16 mouse cellular contexts compared by ENCODE assay signal in the genomic region with DNA sequence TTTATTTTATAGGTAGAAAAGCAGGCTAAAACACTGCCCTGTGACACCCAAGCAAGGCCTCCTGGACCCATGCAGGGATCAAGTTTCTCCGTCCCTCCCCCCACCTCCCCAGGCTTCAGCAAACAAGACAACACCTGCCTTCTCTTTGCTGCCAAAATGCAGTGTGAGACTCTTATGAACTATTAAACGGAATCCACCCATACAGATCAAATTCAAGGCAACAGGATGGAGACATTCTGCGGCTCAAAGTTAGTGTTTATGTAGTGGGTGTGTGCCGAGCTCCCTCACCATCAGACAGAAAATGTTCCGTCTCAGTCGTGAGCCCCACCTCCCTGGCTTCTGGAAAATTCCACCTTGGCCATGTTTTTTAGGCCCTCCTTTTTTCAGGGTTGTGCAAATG. TPM values are rescaled to one million over a fixed set of nuclear protein-coding genes. Genes with fewer than 3 reads are reported as not detected.
A peak's percentile ranks its signal among the peaks of the same experiment; 100 is the strongest.
DNase-seq lines count a peak whose midpoint lies in the region; ATAC-seq and TF ChIP-seq lines count a peak whose summit lies in the region.
"Had no signal": no experiment of that assay in that cellular context is flagged by ENCODE, and none has a peak within 500 bp of the region (broad histone marks: within the 10 kb centered on the region; RNA-seq: fewer than 3 reads in every experiment).

No protein-coding gene starts in this region.

- no peak overlapping the region for H3K4me2 ChIP-seq in embryonic facial prominence, embryonic 12.5 days (replicated peaks)
- H3K4me2 ChIP-seq in midbrain, embryonic 16.5 days (ENCODE audit: low read length) = no peak overlapping the region
- H3K4me2 ChIP-seq: hindbrain, embryonic 13.5 days; midbrain, embryonic 15.5 days had no signal

- H3K36me3 ChIP-seq in kidney, adult 2 months (ENCODE audit: control insufficient read depth, insufficient read depth, low read length) = no peaks in the 10 kb centered on the region
- no peaks in the 10 kb centered on the region for H3K36me3 ChIP-seq in embryonic facial prominence, embryonic 12.5 days
- no peaks in the 10 kb centered on the region for H3K36me3 ChIP-seq in midbrain, embryonic 16.5 days (ENCODE audit: control insufficient read depth, insufficient read depth, low read length)
- H3K36me3 ChIP-seq: heart, embryonic 10.5 days; hindbrain, embryonic 13.5 days; midbrain, embryonic 15.5 days had no signal

- 46% methylated on average over 6 of the region's 6 CpGs for WGBS in kidney, adult 2 months
- WGBS in embryonic facial prominence, embryonic 12.5 days = 28% methylated on average over 6 of the region's 6 CpGs
- WGBS in large intestine, adult 2 months = 17% methylated on average over 6 of the region's 6 CpGs
- 65% methylated on average over 6 of the region's 6 CpGs for WGBS in midbrain, embryonic 16.5 days

- no peak overlapping the region for H3K9ac ChIP-seq in embryonic facial prominence, embryonic 12.5 days
- no peak overlapping the region for H3K9ac ChIP-seq in midbrain, embryonic 16.5 days (ENCODE audit: low read depth, low read length)
- H3K9ac ChIP-seq: hindbrain, embryonic 13.5 days; midbrain, embryonic 15.5 days had no signal

- DNase-seq in kidney, adult 2 months = no peak
- no peak for DNase-seq in kidney, postnatal 10 days
- DNase-seq in large intestine, adult 2 months (ENCODE audit: low read depth, low spot score) = peak; percentile 74
- peak; percentile 61 for DNase-seq in lung, postnatal 25 days (ENCODE audit: low spot score)
- DNase-seq in layer of hippocampus, postnatal 10 days (ENCODE audit: low spot score in 2 of 2) = no peak
- DNase-seq in heart, adult 8-10 months (ENCODE audit: low spot score) = no peak
- DNase-seq: cerebellum, adult 9-10 months had no signal

- H3K27me3 ChIP-seq in kidney, adult 2 months (replicated peaks; ENCODE audit: control insufficient read depth, insufficient read depth, low read length) = no peaks in the 10 kb centered on the region
- H3K27me3 ChIP-seq in embryonic facial prominence, embryonic 12.5 days = no peaks in the 10 kb centered on the region
- no peaks in the 10 kb centered on the region for H3K27me3 ChIP-seq in midbrain, embryonic 16.5 days (ENCODE audit: control insufficient read depth, insufficient read depth, low read depth, low read length)
- H3K27me3 ChIP-seq: midbrain, embryonic 15.5 days had no signal

- peak overlapping the region; percentile 69 for H3K27ac ChIP-seq in kidney, adult 2 months (ENCODE audit: insufficient read depth, low read depth, low read length)
- no peak overlapping the region for H3K27ac ChIP-seq in embryonic facial prominence, embryonic 12.5 days
- H3K27ac ChIP-seq in midbrain, embryonic 16.5 days (ENCODE audit: low read length) = no peak overlapping the region
- H3K27ac ChIP-seq: heart, embryonic 10.5 days; hindbrain, embryonic 13.5 days; midbrain, embryonic 15.5 days had no signal

- H3K4me1 ChIP-seq in kidney, adult 2 months (ENCODE audit: control insufficient read depth, insufficient read depth, low read length) = peaks cover 5% of the 10 kb centered on the region; the same call in 1 of the 2 replicates
- peaks cover 12% of the 10 kb centered on the region for H3K4me1 ChIP-seq in embryonic facial prominence, embryonic 12.5 days
- H3K4me1 ChIP-seq in midbrain, embryonic 16.5 days (ENCODE audit: control insufficient read depth, insufficient read depth, low read length) = no peaks in the 10 kb centered on the region
- H3K4me1 ChIP-seq: midbrain, embryonic 15.5 days had no signal

- no peak for TF ChIP-seq POLR2A in kidney, adult 2 months (IDR thresholded peaks at IDR 0.05; ENCODE audit: low read depth, low read length)

- H3K4me3 ChIP-seq in kidney, adult 2 months (ENCODE audit: insufficient read depth, low read depth, low read length) = no peak overlapping the region
- H3K4me3 ChIP-seq in embryonic facial prominence, embryonic 12.5 days = no peak overlapping the region
- no peak overlapping the region for H3K4me3 ChIP-seq in midbrain, embryonic 16.5 days (ENCODE audit: low read depth, low read length)
- H3K4me3 ChIP-seq: heart, embryonic 10.5 days; hindbrain, embryonic 13.5 days; midbrain, embryonic 15.5 days had no signal

- TF ChIP-seq CTCF in kidney, adult 2 months (conservative IDR thresholded peaks at IDR 0.05; ENCODE audit: insufficient read depth, insufficient read length, low read depth, low read length) = no peak

- no peaks in the 10 kb centered on the region for H3K9me3 ChIP-seq in embryonic facial prominence, embryonic 12.5 days
- H3K9me3 ChIP-seq in midbrain, embryonic 16.5 days (replicated peaks; ENCODE audit: control insufficient read depth, low read length, poor library complexity, severe bottlenecking) = no peaks in the 10 kb centered on the region
- H3K9me3 ChIP-seq: heart, embryonic 10.5 days; hindbrain, embryonic 13.5 days; midbrain, embryonic 15.5 days had no signal

- 0 out of 2 replicates have a peak, but pooled peaks have one; percentile 15 for ATAC-seq in embryonic facial prominence, embryonic 12.5 days (ENCODE audit: insufficient number of reproducible peaks, insufficient read depth, low FRiP score, low TSS enrichment)
- no peak for ATAC-seq in midbrain, embryonic 16.5 days
- ATAC-seq: midbrain, embryonic 15.5 days had no signal

RNA-seq across cellular contexts. Expression of a gene that starts 24.9 kb away (rescaled TPM):
- 126 and 171 TPM in 2 replicates for polyA plus RNA-seq in kidney, adult 2 months (2012; rRNA removed)
- not detected in 2 replicates for polyA plus RNA-seq in embryonic facial prominence, embryonic 12.5 days (2016; fragmentation: Nextera tagmentation; extraction: Ambion mirVana)
- polyA plus RNA-seq in large intestine, adult 2 months (2012; rRNA removed) = 219 and 382 TPM in 2 replicates
- not detected in 2 replicates for polyA plus RNA-seq in midbrain, embryonic 16.5 days (2015; fragmentation: Nextera tagmentation; extraction: Ambion mirVana)
- not detected for total RNA-seq in layer of hippocampus, postnatal 10 days (2021)
- under 1 TPM in 1 of 4 experiments, not detected in 3; 0.23 TPM for total RNA-seq in heart, adult 8-10 months (2022)
- total RNA-seq: CH12.LX; layer of hippocampus, postnatal 25 days; neutrophil, adult 5-6 weeks had no signal
- polyA plus RNA-seq: embryonic facial prominence, embryonic 11.5 days; hindbrain, embryonic 13.5 days had no signal

RNA-seq across cellular contexts. Expression of a gene that starts 28.2 kb away (rescaled TPM):
- polyA plus RNA-seq in kidney, adult 2 months (2012; rRNA removed) = 8.3 and 8.4 TPM in 2 replicates
- 4.0 and 4.6 TPM in 2 replicates for polyA plus RNA-seq in embryonic facial prominence, embryonic 12.5 days (2016; fragmentation: Nextera tagmentation; extraction: Ambion mirVana)
- 5.5 and 10.8 TPM in 2 replicates for polyA plus RNA-seq in large intestine, adult 2 months (2012; rRNA removed)
- 2.3 and 2.4 TPM in 2 replicates for polyA plus RNA-seq in midbrain, embryonic 16.5 days (2015; fragmentation: Nextera tagmentation; extraction: Ambion mirVana)
- 10 to 100 TPM; 12.3 to 13.1 TPM for total RNA-seq in layer of hippocampus, postnatal 10 days (2021)
- 10 to 100 TPM in 1 of 4 experiments, 1 to 10 TPM in 3; 9.6 to 14.6 (median 9.9) TPM for total RNA-seq in heart, adult 8-10 months (2022)

RNA-seq across cellular contexts. Expression of a gene that starts 30.7 kb away (rescaled TPM):
- polyA plus RNA-seq in kidney, adult 2 months (2012; rRNA removed) = 19.6 and 22.4 TPM in 2 replicates
- polyA plus RNA-seq in embryonic facial prominence, embryonic 12.5 days (2016; fragmentation: Nextera tagmentation; extraction: Ambion mirVana) = 2.9 and 3.7 TPM in 2 replicates
- 29.4 and 42.9 TPM in 2 replicates for polyA plus RNA-seq in large intestine, adult 2 months (2012; rRNA removed)
- polyA plus RNA-seq in midbrain, embryonic 16.5 days (2015; fragmentation: Nextera tagmentation; extraction: Ambion mirVana) = 0.62 and 0.84 TPM in 2 replicates
- 1 to 10 TPM; 1.5 to 1.8 TPM for total RNA-seq in layer of hippocampus, postnatal 10 days (2021)
- 10 to 100 TPM in 3 of 4 experiments, 1 to 10 TPM in 1; 9.9 to 13.6 (median 11.7) TPM for total RNA-seq in heart, adult 8-10 months (2022)

Comparison
In these comparisons a context has a peak if more than half of its experiments do, and no peak if none do; other contexts are left out.
1. DNase-seq: peak in large intestine, adult 2 months (single experiment) and lung, postnatal 25 days (single experiment); none in kidney, adult 2 months (single experiment), kidney, postnatal 10 days (single experiment), layer of hippocampus, postnatal 10 days (0 of 2) and heart, adult 8-10 months (single experiment).
2. RNA of a gene that starts 24.9 kb away (polyA plus RNA-seq): 219 to 382 TPM in large intestine, adult 2 months and 126 to 171 TPM in kidney, adult 2 months; not detected in embryonic facial prominence, embryonic 12.5 days and not detected in midbrain, embryonic 16.5 days; every median in the first group is over 100 times any median in the second.